Mouse (Mus musculus) ES-CJ7 (cell line): Measurements from ENCODE around the gene Pdcd10.

Experiments
- DNase-seq: peaks from one replicate; pipeline ENCODE4 v3.0.0; 2011; ENCODE audit warnings: low read depth, low spot score

The Pdcd10 gene

GRCm38 (mm10) chr3:75474657-75475056 lies 82.0 kb downstream of the Pdcd10 start:
- DNase-seq = no peak

GRCm38 (mm10) chr3:75468154-75468553 lies 88.5 kb downstream of the Pdcd10 start:
- DNase-seq = no peak
